Mouse (Mus musculus) limb, embryonic 10.5 days (tissue): ENCODE measurements around the gene March6. TPM values are rescaled to one million over a fixed set of nuclear protein-coding genes. Genes with fewer than 3 reads are reported as not detected.

Source experiments
- DNase-seq: peaks from one replicate; pipeline ENCODE4 v3.0.0-alpha.2; 2017; ENCODE audit warnings: low spot score
- H3K27ac ChIP-seq: fragments of 300-500 bp; sonication (generic); 2 replicates; pipeline ENCODE4 v1.5.1; 2016; ENCODE audit warnings: mild to moderate bottlenecking
- H3K27me3 ChIP-seq: fragments of 300-500 bp; sonication (generic); 2 replicates; pipeline ENCODE4 v1.6.1; 2016; ENCODE audit warnings: low read depth, mild to moderate bottlenecking; ENCODE audit not compliant: poor library complexity, severe bottlenecking
- H3K36me3 ChIP-seq: fragments of 300-500 bp; sonication (generic); 2 replicates; pipeline ENCODE4 v1.6.1; 2016; ENCODE audit warnings: mild to moderate bottlenecking, moderate library complexity
- H3K4me1 ChIP-seq: fragments of 300-500 bp; sonication (generic); 2 replicates; pipeline ENCODE4 v1.6.1; 2016
- H3K4me3 ChIP-seq: fragments of 300-500 bp; sonication (generic); 2 replicates; pipeline ENCODE4 v1.5.1; 2016; ENCODE audit warnings: mild to moderate bottlenecking, moderate library complexity
- H3K9me3 ChIP-seq: fragments of 300-500 bp; sonication (generic); replicated peaks from 2 replicates; pipeline ENCODE4 v1.6.1; 2016; ENCODE audit warnings: mild to moderate bottlenecking
- WGBS: fragments of 180-500 bp; shearing (Covaris S2); methylation state at CpG from one replicate; pipeline ENCODE4 v1.1.7; 2016; 5-methylcytosine and 5-hydroxymethylcytosine counted together
- polyA plus RNA-seq: library from polyadenylated mRNA; unstranded; fragments of >200 nt; fragmentation: Nextera tagmentation; extraction: Ambion mirVana; gene quantifications from 2 replicates; pipeline ENCODE4 v1.2.1, GENCODE M21; 2016

March6 gene
- polyA plus RNA-seq, 1 experiment from 2014 or later: 36.2 TPM

DNA sequence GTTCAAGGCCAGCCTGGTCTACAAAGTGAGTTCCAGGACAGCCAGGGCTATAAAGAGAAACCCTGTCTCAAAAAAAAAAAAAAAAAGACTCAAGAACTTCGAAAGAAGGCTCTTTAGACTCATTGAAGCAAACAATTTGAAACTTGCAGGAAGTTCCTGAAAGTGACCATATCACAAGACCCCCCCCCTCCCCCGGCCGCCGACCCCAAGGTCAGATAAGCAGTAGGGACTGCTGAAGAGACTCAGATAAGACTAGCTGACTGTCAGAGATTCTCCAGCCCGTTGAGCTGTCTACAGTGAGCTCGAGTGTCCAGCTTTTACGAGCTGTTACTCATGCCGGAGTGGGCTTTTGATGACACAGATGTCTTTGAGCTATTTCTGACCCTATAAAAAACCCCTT lies 32.0 kb upstream of the March6 start:
- 66% methylated on average over 8 of the region's 8 CpGs for WGBS
- Histone ChIP-seq H3K4me1 (0 out of 2 replicates have a peak, but pooled peaks cover 4% of the 10 kb centered on the region), H3K36me3 (no peaks in the 10 kb centered on the region), H3K27me3 (no peaks in the 10 kb centered on the region), H3K4me3 (no peak overlapping the region), H3K9me3 (no peaks in the 10 kb centered on the region), H3K27ac (no peak overlapping the region)
- no peak for DNase-seq

- DNase-seq: no peak
- H3K27me3 ChIP-seq: no peaks in the 10 kb centered on the region
- H3K9me3 ChIP-seq: no peaks in the 10 kb centered on the region
- H3K4me3 ChIP-seq: no peak overlapping the region
- no peak overlapping the region for H3K27ac ChIP-seq
- 0 out of 2 replicates have a peak, but pooled peaks cover 4% of the 10 kb centered on the region for H3K4me1 ChIP-seq
- H3K36me3 ChIP-seq: no peaks in the 10 kb centered on the region
- 96% methylated on average over 4 of the region's 4 CpGs for WGBS
These were observed 31.1 kb upstream of the March6 start for GRCm38 (mm10) chr15:31561976-31562375.

DNA sequence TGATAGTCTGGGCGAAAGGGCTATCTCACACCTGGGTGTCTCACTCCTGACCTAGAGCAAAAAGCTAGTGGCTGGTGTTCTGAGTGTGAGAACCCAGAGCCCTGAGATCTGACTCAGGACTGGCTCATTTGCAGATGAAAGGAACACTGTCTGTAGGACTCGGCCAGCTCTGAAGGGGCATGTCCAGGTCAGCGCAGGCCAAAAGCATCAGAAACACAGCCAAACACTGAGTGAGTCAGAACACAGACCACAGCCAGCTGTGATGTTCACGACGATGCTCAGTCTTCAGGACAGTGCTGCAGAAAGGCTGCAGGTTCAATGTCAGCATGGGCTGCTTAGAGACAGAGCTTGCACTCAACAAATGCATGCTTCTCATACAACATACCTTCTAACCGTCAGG lies 30.5 kb upstream of the March6 start:
- H3K36me3 ChIP-seq: no peaks in the 10 kb centered on the region
- no peak overlapping the region for H3K27ac ChIP-seq
- no peaks in the 10 kb centered on the region for H3K27me3 ChIP-seq
- no peak overlapping the region for H3K4me3 ChIP-seq
- 82% methylated on average over 6 of the region's 6 CpGs for WGBS
- no peak for DNase-seq
- 0 out of 2 replicates have a peak, but pooled peaks cover 4% of the 10 kb centered on the region for H3K4me1 ChIP-seq
- no peaks in the 10 kb centered on the region for H3K9me3 ChIP-seq

DNA sequence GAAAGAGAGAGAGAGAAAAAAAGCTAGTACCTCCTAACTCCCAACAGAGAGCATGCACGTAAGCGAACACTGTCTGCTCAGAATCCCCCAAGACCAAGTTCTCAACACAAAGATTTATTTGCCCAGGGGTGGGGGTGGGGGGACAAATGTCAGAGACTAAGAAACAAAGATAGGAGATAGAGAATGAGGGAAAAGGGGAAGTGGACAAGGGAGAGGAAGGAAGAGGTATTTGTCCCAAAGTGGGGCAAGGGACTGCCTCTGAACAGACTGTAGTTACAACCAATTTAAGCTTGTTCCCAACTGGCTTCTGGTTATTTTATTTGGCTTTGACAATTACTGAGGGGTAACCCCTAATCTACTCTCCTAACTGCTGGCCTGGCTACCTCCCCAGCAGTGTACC lies 24.0 kb upstream of the March6 start:
- no peaks in the 10 kb centered on the region for H3K9me3 ChIP-seq
- no peak overlapping the region for H3K27ac ChIP-seq
- DNase-seq: no peak
- no peaks in the 10 kb centered on the region for H3K27me3 ChIP-seq
- no peaks in the 10 kb centered on the region for H3K36me3 ChIP-seq
- WGBS: 95% methylated on average over 2 of the region's 2 CpGs
- no peak overlapping the region for H3K4me3 ChIP-seq
- no peaks in the 10 kb centered on the region for H3K4me1 ChIP-seq

DNA sequence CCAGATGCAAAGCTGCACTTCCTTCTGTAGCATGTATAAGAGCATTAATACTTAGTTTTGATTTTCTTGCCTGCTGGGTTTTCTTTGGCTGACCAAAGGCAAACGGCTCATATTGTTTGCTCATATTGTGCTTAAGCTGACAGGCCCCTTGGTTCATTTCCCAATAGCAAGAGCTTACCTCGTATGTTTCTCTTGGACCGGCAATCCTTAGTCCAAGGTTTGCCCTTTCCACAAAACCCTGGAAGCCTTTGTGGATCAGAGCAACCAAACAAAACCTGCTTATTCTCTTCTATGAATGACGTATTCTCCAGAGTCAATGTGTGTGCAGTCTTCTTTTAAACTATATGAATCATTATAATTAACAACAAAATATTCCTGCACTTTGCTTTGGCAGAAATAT lies 19.5 kb upstream of the March6 start:
- Histone ChIP-seq H3K27me3 (no peaks in the 10 kb centered on the region), H3K4me3 (no peak overlapping the region), H3K36me3 (no peaks in the 10 kb centered on the region), H3K9me3 (no peaks in the 10 kb centered on the region), H3K27ac (no peak overlapping the region), H3K4me1 (peaks cover 6% of the 10 kb centered on the region)
- WGBS: 91% methylated on average over 4 of the region's 4 CpGs
- DNase-seq: no peak

GRCm38 (mm10) chr15:31547421-31547820 lies 16.6 kb upstream of the March6 start:
- H3K27me3 ChIP-seq: no peaks in the 10 kb centered on the region
- DNase-seq: no peak
- H3K4me1 ChIP-seq: peaks cover 15% of the 10 kb centered on the region
- no peaks in the 10 kb centered on the region for H3K36me3 ChIP-seq
- WGBS: 59% methylated on average over 5 of the region's 5 CpGs
- H3K9me3 ChIP-seq: no peaks in the 10 kb centered on the region
- no peak overlapping the region; the same call in 1 of the 2 replicates for H3K27ac ChIP-seq
- H3K4me3 ChIP-seq: no peak overlapping the region

DNA sequence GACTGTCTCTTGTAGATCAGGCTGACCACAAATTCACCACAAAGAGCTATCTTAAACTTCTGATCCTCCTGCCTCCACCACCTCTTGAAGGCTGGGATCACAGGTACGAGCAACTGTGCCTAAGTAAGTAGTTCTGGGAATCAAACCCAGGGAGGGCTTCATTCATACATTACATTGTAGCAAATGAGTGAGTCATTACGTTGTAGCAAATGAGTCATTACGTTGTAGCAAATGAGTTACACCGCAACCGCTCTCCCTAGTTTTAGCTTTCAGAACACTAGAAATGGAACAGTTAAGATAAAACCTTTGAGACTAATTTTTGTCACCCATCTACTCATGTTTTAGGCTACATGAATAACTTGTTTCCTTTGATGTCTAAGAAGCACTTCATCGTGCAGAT lies 15.4 kb upstream of the March6 start:
- no peak for DNase-seq
- no peak overlapping the region for H3K4me3 ChIP-seq
- H3K36me3 ChIP-seq: no peaks in the 10 kb centered on the region
- H3K27ac ChIP-seq: no peak overlapping the region
- WGBS: 90% methylated on average over 6 of the region's 6 CpGs
- H3K4me1 ChIP-seq: peaks cover 27% of the 10 kb centered on the region
- H3K9me3 ChIP-seq: no peaks in the 10 kb centered on the region
- H3K27me3 ChIP-seq: no peaks in the 10 kb centered on the region

GRCm38 (mm10) chr15:31545058-31545457 lies 14.2 kb upstream of the March6 start:
- Histone ChIP-seq H3K27me3 (no peaks in the 10 kb centered on the region), H3K36me3 (no peaks in the 10 kb centered on the region), H3K9me3 (no peaks in the 10 kb centered on the region), H3K4me3 (no peak overlapping the region), H3K4me1 (peaks cover 27% of the 10 kb centered on the region), H3K27ac (no peak overlapping the region)
- WGBS: 74% methylated on average over 1 of the region's 1 CpGs
- no peak for DNase-seq

GRCm38 (mm10) chr15:31543246-31543645 lies 12.4 kb upstream of the March6 start:
- H3K9me3 ChIP-seq: no peaks in the 10 kb centered on the region
- WGBS: 20% methylated on average over 3 of the region's 3 CpGs
- DNase-seq: no peak
- H3K27me3 ChIP-seq: no peaks in the 10 kb centered on the region
- H3K4me1 ChIP-seq: peaks cover 27% of the 10 kb centered on the region
- no peak overlapping the region for H3K4me3 ChIP-seq
- H3K27ac ChIP-seq: no peak overlapping the region
- no peaks in the 10 kb centered on the region for H3K36me3 ChIP-seq

DNA sequence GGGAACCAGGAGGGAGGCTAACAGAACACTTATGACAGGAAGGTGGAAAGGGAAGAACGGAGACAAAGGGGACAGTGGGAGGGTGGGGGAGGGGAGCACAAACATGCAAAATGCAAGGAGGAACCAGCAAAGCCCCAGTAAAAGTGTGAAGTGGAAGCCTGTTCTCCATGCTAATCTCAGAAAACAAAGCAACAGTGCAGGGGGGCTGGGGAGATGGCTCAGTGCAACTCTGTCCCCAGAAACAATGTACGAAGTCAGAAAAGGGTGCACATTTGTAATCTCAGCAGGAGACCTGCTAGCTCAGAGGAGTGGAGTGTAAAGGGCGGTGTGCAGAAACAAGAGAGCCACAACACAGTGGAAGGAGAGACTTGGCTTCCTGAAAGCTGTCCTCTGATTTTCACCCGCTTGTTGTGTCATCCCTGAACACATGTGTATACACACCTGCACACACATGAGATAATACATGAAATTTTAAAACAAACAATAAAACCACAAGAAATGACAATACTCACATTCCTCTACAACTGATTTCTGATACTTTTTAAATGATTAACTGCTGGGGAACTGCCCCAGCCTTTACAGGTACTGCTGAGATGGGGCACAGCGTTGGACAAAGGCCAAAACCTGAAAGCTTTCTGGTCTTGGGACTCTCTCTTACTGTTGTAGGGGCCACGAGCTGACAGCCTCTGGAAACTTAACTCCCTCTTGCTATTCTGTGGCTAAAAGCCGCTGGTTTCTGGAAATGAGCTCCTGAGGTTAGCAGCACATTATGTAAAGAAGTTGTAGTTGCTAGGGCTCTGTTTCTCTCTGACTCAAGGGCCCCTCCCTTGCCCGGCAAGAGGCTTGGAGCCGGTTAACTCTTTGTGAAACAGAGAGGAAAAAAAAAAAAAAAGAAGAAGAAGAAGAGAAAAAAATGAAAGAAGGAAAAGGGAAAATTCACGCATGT lies 11.4 kb upstream of the March6 start:
- H3K4me3 ChIP-seq: no peak overlapping the region

DNA sequence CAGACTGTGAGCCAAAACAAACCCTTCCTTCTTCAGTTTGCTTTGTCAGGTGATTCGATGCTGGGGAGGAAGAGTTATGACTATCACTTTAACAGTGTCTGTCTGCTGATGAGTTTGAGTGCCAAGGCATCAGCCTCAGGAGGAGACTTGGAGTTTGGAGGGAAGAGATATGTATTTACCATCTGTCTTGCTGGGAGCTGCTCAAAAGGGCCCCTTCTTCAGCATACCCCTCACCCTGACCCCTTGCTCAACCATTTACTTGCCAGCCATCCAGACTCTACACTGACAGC lies 9.6 kb upstream of the March6 start:
- 70% methylated on average over 1 of the region's 1 CpGs for WGBS
- Histone ChIP-seq H3K4me1 (peaks cover 31% of the 10 kb centered on the region), H3K9me3 (no peaks in the 10 kb centered on the region), H3K36me3 (no peaks in the 10 kb centered on the region), H3K27me3 (no peaks in the 10 kb centered on the region), H3K4me3 (no peak overlapping the region), H3K27ac (no peak overlapping the region)
- no peak for DNase-seq

More for the DNA sequence above, 11.4 kb upstream of the March6 start:
- DNase-seq: no peak
- peak overlapping the region; percentile 70 for H3K27ac ChIP-seq
- H3K27me3 ChIP-seq: no peaks in the 10 kb centered on the region
- H3K4me1 ChIP-seq: peaks cover 23% of the 10 kb centered on the region
- H3K36me3 ChIP-seq: no peaks in the 10 kb centered on the region
- WGBS: 18% methylated on average over 10 of the region's 10 CpGs
- H3K9me3 ChIP-seq: no peaks in the 10 kb centered on the region

GRCm38 (mm10) chr15:31539643-31540512 lies 9.0 kb upstream of the March6 start:
- Histone ChIP-seq H3K27ac (no peak overlapping the region), H3K4me3 (no peak overlapping the region), H3K36me3 (no peaks in the 10 kb centered on the region), H3K4me1 (peaks cover 32% of the 10 kb centered on the region), H3K9me3 (no peaks in the 10 kb centered on the region), H3K27me3 (no peaks in the 10 kb centered on the region)
- 78% methylated on average over 9 of the region's 9 CpGs for WGBS
- no peak for DNase-seq

DNA sequence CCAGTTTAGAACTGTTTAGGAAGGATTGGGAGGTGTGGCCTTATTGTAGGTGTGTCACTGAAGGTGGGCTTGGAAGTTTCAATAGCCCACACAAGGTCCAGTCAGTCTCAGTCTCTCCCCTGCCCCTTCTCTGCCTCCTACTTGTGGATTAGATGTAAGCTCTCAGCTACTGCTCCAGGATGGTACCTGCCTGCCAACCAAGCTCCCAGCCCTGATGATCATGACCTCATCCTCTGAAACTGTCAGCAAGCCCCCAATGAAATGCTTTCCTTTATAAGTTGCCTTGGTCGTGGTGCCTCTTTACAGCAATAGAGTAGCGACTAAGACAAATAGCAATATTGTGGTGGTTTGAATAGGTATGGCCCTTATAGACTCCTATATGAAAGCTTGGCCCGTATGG lies 7.5 kb upstream of the March6 start:
- 95% methylated on average over 3 of the region's 3 CpGs for WGBS
- Histone ChIP-seq H3K27ac (no peak overlapping the region), H3K4me3 (no peak overlapping the region), H3K27me3 (no peaks in the 10 kb centered on the region), H3K9me3 (no peaks in the 10 kb centered on the region), H3K4me1 (peaks cover 32% of the 10 kb centered on the region), H3K36me3 (no peaks in the 10 kb centered on the region)
- no peak for DNase-seq
